Mouse (Mus musculus): ENCODE measurements around the gene Tifa.

Gene Tifa

GRCm38 (mm10) chr3:127823886-127824863 lies 34.6 kb downstream of the Tifa start:
- DNase-seq (ENCODE audit: low spot score in 2 of 2) = peak; percentile 33 to 47

- DNase-seq (ENCODE audit: low spot score in 2 of 2) = no peak
Observed at GRCm38 (mm10) chr3:127826503-127826902, 36.9 kb downstream of the Tifa start.

GRCm38 (mm10) chr3:127827123-127827522 lies 37.5 kb downstream of the Tifa start:
- DNase-seq (ENCODE audit: low spot score in 2 of 2) = no peak

- no peak for DNase-seq (ENCODE audit: low spot score in 2 of 2)
Observed at GRCm38 (mm10) chr3:127830183-127830582, 40.6 kb downstream of the Tifa start.

- DNase-seq (ENCODE audit: low spot score in 2 of 2) = no peak
Observed at GRCm38 (mm10) chr3:127831079-127831478, 41.5 kb downstream of the Tifa start.

- DNase-seq (ENCODE audit: low spot score in 2 of 2) = no peak
Observed at GRCm38 (mm10) chr3:127834040-127834439, 44.4 kb downstream of the Tifa start.

- no peak for DNase-seq (ENCODE audit: low spot score in 2 of 2)
Observed at GRCm38 (mm10) chr3:127835594-127835993, 46.0 kb downstream of the Tifa start.

- no peak for DNase-seq (ENCODE audit: low spot score in 2 of 2)
Observed at GRCm38 (mm10) chr3:127836798-127837153, 47.2 kb downstream of the Tifa start.

- peak; percentile 93 to 96 for DNase-seq (ENCODE audit: low spot score in 2 of 2)
Observed at GRCm38 (mm10) chr3:127837154-127837865, 47.7 kb downstream of the Tifa start, which contains the start of gene Ap1ar. Ap1ar (minus strand) TSS chr3:127837523.

GRCm38 (mm10) chr3:127837972-127838644 lies 48.5 kb downstream of the Tifa start:
- DNase-seq (ENCODE audit: low spot score in 2 of 2) = no peak

- DNase-seq (ENCODE audit: low spot score in 2 of 2) = no peak
Observed at GRCm38 (mm10) chr3:127841926-127842325, 52.3 kb downstream of the Tifa start.

- DNase-seq (ENCODE audit: low spot score in 2 of 2) = no peak
Observed at GRCm38 (mm10) chr3:127843324-127843940, 53.8 kb downstream of the Tifa start.

- DNase-seq (ENCODE audit: low spot score in 2 of 2) = no peak
Observed at GRCm38 (mm10) chr3:127843941-127844327, 54.3 kb downstream of the Tifa start.

GRCm38 (mm10) chr3:127848088-127848808 lies 58.6 kb downstream of the Tifa start:
- DNase-seq (ENCODE audit: low spot score in 2 of 2) = no peak

GRCm38 (mm10) chr3:127849922-127850321 lies 60.3 kb downstream of the Tifa start:
- DNase-seq (ENCODE audit: low spot score in 2 of 2) = no peak

GRCm38 (mm10) chr3:127850776-127851646 lies 61.4 kb downstream of the Tifa start:
- DNase-seq (ENCODE audit: low spot score in 2 of 2) = no peak

GRCm38 (mm10) chr3:127852722-127853121 lies 63.1 kb downstream of the Tifa start:
- no peak for DNase-seq (ENCODE audit: low spot score in 2 of 2)

- DNase-seq (ENCODE audit: low spot score in 2 of 2) = peak; percentile 43 to 77
Observed at GRCm38 (mm10) chr3:127853431-127854206, 64.0 kb downstream of the Tifa start.

- no peak for DNase-seq (ENCODE audit: low spot score in 2 of 2)
Observed at GRCm38 (mm10) chr3:127861340-127861739, 71.7 kb downstream of the Tifa start.
